ENCODE assay signal across 9 mouse cellular contexts in genomic region chr15:101262502-101262901, GRCm38 (mm10). TPM values are rescaled to one million over a fixed set of nuclear protein-coding genes. Genes with fewer than 3 reads are reported as not detected.
A peak's percentile ranks its signal among the peaks of the same experiment; 100 is the strongest.
DNase-seq lines count a peak whose midpoint lies in the region; TF ChIP-seq lines count a peak whose summit lies in the region.
"Had no signal": no experiment of that assay in that cellular context is flagged by ENCODE, and none has a peak within 500 bp of the region (broad histone marks: within the 10 kb centered on the region; RNA-seq: fewer than 3 reads in every experiment).

No protein-coding gene starts in this region.

- intact Hi-C loops in heart, adult 2 months (cut with DNase I) = no loop called here
- intact Hi-C loops in heart, postnatal 25 days (cut with DNase I) = no loop called here
- intact Hi-C loops in heart, postnatal 14 days (cut with DNase I) = no loop called here

- TF ChIP-seq POLR2A in heart, adult 2 months (IDR thresholded peaks at IDR 0.05; ENCODE audit: insufficient read depth, low read depth, low read length) = no peak
- no peak for TF ChIP-seq POLR2A in bone marrow macrophage, adult 2 months (IDR thresholded peaks at IDR 0.05; ENCODE audit: borderline replicate concordance, low read depth, low read length)
- TF ChIP-seq POLR2A in cerebellum, adult 2 months (IDR thresholded peaks at IDR 0.05; ENCODE audit: borderline replicate concordance, insufficient read depth, low read length) = no peak

- no peaks in the 10 kb centered on the region for H3K27me3 ChIP-seq in heart, adult 2 months (ENCODE audit: control insufficient read depth, insufficient read depth, low read length)
- H3K27me3 ChIP-seq in cerebellum, adult 2 months (ENCODE audit: control insufficient read depth, insufficient read depth, low read length) = no peaks in the 10 kb centered on the region

- no peak for TF ChIP-seq EP300 in heart, adult 2 months (IDR thresholded peaks at IDR 0.05; ENCODE audit: insufficient read depth, low read depth, low read length)

- H3K27ac ChIP-seq in heart, adult 2 months = peak overlapping the region; percentile 91; the same call in 1 of the 2 replicates
- peak overlapping the region; percentile 64 for H3K27ac ChIP-seq in bone marrow macrophage, adult 2 months (ENCODE audit: insufficient read depth, low read depth, low read length)
- no peak overlapping the region for H3K27ac ChIP-seq in cerebellum, adult 2 months (ENCODE audit: insufficient read depth, low read length)

- DNase-seq in heart, adult 2 months = peak; percentile 60 to 72
- no peak for DNase-seq in heart, postnatal 25 days (ENCODE audit: low spot score)
- DNase-seq in heart, postnatal 14 days = peak; percentile 37 to 50
- peak; percentile 69 for DNase-seq in lung, postnatal 10 days
- DNase-seq in cerebellum, adult 2 months = no peak
- no peak for DNase-seq in urinary bladder, postnatal 36 days (ENCODE audit: low spot score in 2 of 2)
- DNase-seq in adrenal gland, postnatal 14 days = no peak
- DNase-seq: right cerebral cortex, postnatal 4 days had no signal

- peaks cover 27% of the 10 kb centered on the region for H3K4me1 ChIP-seq in heart, adult 2 months (ENCODE audit: control insufficient read depth, insufficient read depth, low read length)
- peaks cover 44% of the 10 kb centered on the region for H3K4me1 ChIP-seq in bone marrow macrophage, adult 2 months (ENCODE audit: control insufficient read depth, insufficient read depth, low read length)
- peaks cover 16% of the 10 kb centered on the region for H3K4me1 ChIP-seq in cerebellum, adult 2 months (ENCODE audit: control insufficient read depth, insufficient read depth, low read length)

- H3K79me2 ChIP-seq in heart, adult 2 months (replicated peaks; ENCODE audit: control insufficient read depth, insufficient read depth, low read length) = no peaks in the 10 kb centered on the region

- no peaks in the 10 kb centered on the region for H3K36me3 ChIP-seq in heart, adult 2 months (ENCODE audit: control insufficient read depth, insufficient read depth, low read length)

- 55% methylated on average over 5 of the region's 5 CpGs for WGBS in heart, adult 2 months
- WGBS in cerebellum, adult 2 months = 82% methylated on average over 5 of the region's 5 CpGs

- TF ChIP-seq CTCF in heart, adult 2 months (IDR thresholded peaks at IDR 0.05) = no peak
- no peak for TF ChIP-seq CTCF in bone marrow macrophage, adult 2 months (IDR thresholded peaks at IDR 0.05; ENCODE audit: low read depth, low read length)
- no peak for TF ChIP-seq CTCF in cerebellum, adult 2 months (IDR thresholded peaks at IDR 0.05; ENCODE audit: borderline replicate concordance, insufficient read depth, low read depth, low read length)

- H3K9ac ChIP-seq in heart, adult 2 months (ENCODE audit: low read depth, low read length) = no peak overlapping the region

- no peak overlapping the region for H3K4me3 ChIP-seq in heart, adult 2 months
- H3K4me3 ChIP-seq in bone marrow macrophage, adult 2 months (ENCODE audit: insufficient read depth, low read length) = no peak overlapping the region
- H3K4me3 ChIP-seq in cerebellum, adult 2 months (replicated peaks; ENCODE audit: insufficient read depth, low read depth, low read length) = no peak overlapping the region

RNA-seq across cellular contexts. Expression of gene Nr4a1, which starts 8.4 kb away (rescaled TPM):
- 10 to 100 TPM; 12.1 to 45.3 TPM for total RNA-seq in heart, adult 2 months (2021)
- polyA plus RNA-seq in heart, adult 2 months (2012; rRNA removed) = 17.0 and 23.8 TPM in 2 replicates
- 1 to 10 TPM; 5.5 to 6.3 TPM for total RNA-seq in heart, postnatal 25 days (2021)
- polyA plus RNA-seq in bone marrow macrophage, adult 2 months (2012; ENCODE audit: insufficient read depth, insufficient read length, missing spikeins) = 8.8 and 8.9 TPM in 2 replicates
- total RNA-seq in heart, postnatal 14 days (2021) = 10 to 100 TPM; 14.0 to 63.1 TPM
- polyA plus RNA-seq in cerebellum, adult 2 months (2012; rRNA removed) = 13.1 and 16.4 TPM in 2 replicates
- 357 and 680 TPM in 2 replicates for total RNA-seq in adrenal gland, postnatal 14 days (2021)

RNA-seq across cellular contexts. Expression of gene Atg101, which starts 21.6 kb away (rescaled TPM):
- 10 to 100 TPM; 21.2 to 22.4 TPM for total RNA-seq in heart, adult 2 months (2021)
- 26.4 and 29.3 TPM in 2 replicates for polyA plus RNA-seq in heart, adult 2 months (2012; rRNA removed)
- 10 to 100 TPM; 21.5 to 25.0 TPM for total RNA-seq in heart, postnatal 25 days (2021)
- polyA plus RNA-seq in bone marrow macrophage, adult 2 months (2012; ENCODE audit: insufficient read depth, insufficient read length, missing spikeins) = 36.4 and 39.1 TPM in 2 replicates
- 10 to 100 TPM; 24.7 to 25.5 TPM for total RNA-seq in heart, postnatal 14 days (2021)
- polyA plus RNA-seq in cerebellum, adult 2 months (2012; rRNA removed) = 46.8 and 49.6 TPM in 2 replicates
- total RNA-seq in adrenal gland, postnatal 14 days (2021) = 64.4 and 97.1 TPM in 2 replicates

RNA-seq across cellular contexts. Expression of gene 6030408B16Rik, which starts 30.5 kb away (rescaled TPM):
- total RNA-seq in heart, adult 2 months (2021) = 1 to 10 TPM in 1 of 2 experiments, under 1 TPM in 1; 0.70 to 1.1 TPM
- 2.5 and 6.3 TPM in 2 replicates for polyA plus RNA-seq in heart, adult 2 months (2012; rRNA removed)
- 1 to 10 TPM; 1.3 to 1.5 TPM for total RNA-seq in heart, postnatal 25 days (2021)
- polyA plus RNA-seq in bone marrow macrophage, adult 2 months (2012; ENCODE audit: insufficient read depth, insufficient read length, missing spikeins) = not detected in 2 replicates
- 1 to 10 TPM; 1.7 to 1.8 TPM for total RNA-seq in heart, postnatal 14 days (2021)
- 0.15 and 0.27 TPM in 2 replicates for polyA plus RNA-seq in cerebellum, adult 2 months (2012; rRNA removed)
- 2.1 and 2.4 TPM in 2 replicates for total RNA-seq in adrenal gland, postnatal 14 days (2021)

RNA-seq across cellular contexts. Expression of gene Grasp, which starts 38.5 kb away (rescaled TPM):
- 10 to 100 TPM; 10.9 to 11.5 TPM for total RNA-seq in heart, adult 2 months (2021)
- 7.4 and 7.6 TPM in 2 replicates for polyA plus RNA-seq in heart, adult 2 months (2012; rRNA removed)
- total RNA-seq in heart, postnatal 25 days (2021) = 10 to 100 TPM in 1 of 2 experiments, 1 to 10 TPM in 1; 9.4 to 12.3 TPM
- 0.40 TPM in 1 of 2 replicates, not detected in the other for polyA plus RNA-seq in bone marrow macrophage, adult 2 months (2012; ENCODE audit: insufficient read depth, insufficient read length, missing spikeins)
- 10 to 100 TPM; 12.9 to 14.0 TPM for total RNA-seq in heart, postnatal 14 days (2021)
- polyA plus RNA-seq in cerebellum, adult 2 months (2012; rRNA removed) = 5.0 and 5.3 TPM in 2 replicates
- 20.7 and 29.7 TPM in 2 replicates for total RNA-seq in adrenal gland, postnatal 14 days (2021)

Comparison
In these comparisons a context has a peak if more than half of its experiments do, and no peak if none do; other contexts are left out.
1. DNase-seq: peak in heart, adult 2 months (2 of 2), heart, postnatal 14 days (2 of 2) and lung, postnatal 10 days (single experiment); none in heart, postnatal 25 days (single experiment), cerebellum, adult 2 months (0 of 2), urinary bladder, postnatal 36 days (0 of 2) and adrenal gland, postnatal 14 days (single experiment).